Mouse (Mus musculus) neural tube, embryonic 12.5 days (tissue): Measurements from ENCODE around the gene Atxn10. TPM values are rescaled to one million over a fixed set of nuclear protein-coding genes. Genes with fewer than 3 reads are reported as not detected.

Experiments
- ATAC-seq: fragments of 200-750 bp; cut with Nextera tagmentation; 2 replicates; pipeline ENCODE4 v1.8.0; 2017; ENCODE audit warnings: low read depth, mild to moderate bottlenecking, moderate TSS enrichment, moderate library complexity; ENCODE audit not compliant: low FRiP score
- H3K27ac ChIP-seq: fragments of 300-500 bp; sonication (generic); 2 replicates; pipeline ENCODE4 v1.5.1; 2016
- H3K27me3 ChIP-seq: fragments of 300-500 bp; sonication (generic); replicated peaks from 2 replicates; pipeline ENCODE4 v1.6.1; 2016; ENCODE audit warnings: mild to moderate bottlenecking
- H3K36me3 ChIP-seq: fragments of 300-500 bp; sonication (generic); 2 replicates; pipeline ENCODE4 v1.6.1; 2016; ENCODE audit warnings: mild to moderate bottlenecking
- H3K4me1 ChIP-seq: fragments of 300-500 bp; sonication (generic); 2 replicates; pipeline ENCODE4 v1.6.1; 2016
- H3K4me2 ChIP-seq: fragments of 300-500 bp; sonication (generic); replicated peaks from 2 replicates; pipeline ENCODE4 v1.6.1; 2016; ENCODE audit warnings: mild to moderate bottlenecking
- H3K4me3 ChIP-seq: fragments of 300-500 bp; sonication (generic); 2 replicates; pipeline ENCODE4 v1.5.1; 2016
- H3K9ac ChIP-seq: fragments of 300-500 bp; sonication (generic); 2 replicates; pipeline ENCODE4 v1.6.1; 2016; ENCODE audit warnings: mild to moderate bottlenecking
- H3K9me3 ChIP-seq: fragments of 300-500 bp; sonication (generic); 2 replicates; pipeline ENCODE4 v1.6.1; 2016; ENCODE audit warnings: mild to moderate bottlenecking
- WGBS: fragments of 180-500 bp; shearing (Covaris S2); methylation state at CpG from one replicate; pipeline ENCODE4 v1.1.7; 2016; 5-methylcytosine and 5-hydroxymethylcytosine counted together
- polyA plus RNA-seq: library from polyadenylated mRNA; unstranded; fragments of >200 nt; fragmentation: Nextera tagmentation; extraction: Ambion mirVana; gene quantifications from 2 replicates; pipeline ENCODE4 v1.2.1, GENCODE M21; 2016

Atxn10 gene
- polyA plus RNA-seq, 1 experiment from 2014 or later, result 453 TPM

GRCm38 (mm10) chr15:85494163-85494621, 158.1 kb downstream of the Atxn10 start:
- H3K36me3 ChIP-seq, result no peaks in the 10 kb centered on the region
- ATAC-seq, result peak; percentile 52; the same call in 1 of the 2 replicates
- H3K4me3 ChIP-seq, result no peak overlapping the region
- H3K4me2 ChIP-seq, result no peak overlapping the region
- no peak overlapping the region for H3K27ac ChIP-seq
- 2% methylated on average over 11 of the region's 11 CpGs for WGBS
- H3K4me1 ChIP-seq, result peaks cover 44% of the 10 kb centered on the region
- no peaks in the 10 kb centered on the region for H3K27me3 ChIP-seq
- no peaks in the 10 kb centered on the region for H3K9me3 ChIP-seq
- H3K9ac ChIP-seq, result no peak overlapping the region

GRCm38 (mm10) chr15:85497548-85497947, 161.5 kb downstream of the Atxn10 start:
- peak overlapping the region; percentile 36 for H3K4me2 ChIP-seq
- no peaks in the 10 kb centered on the region for H3K27me3 ChIP-seq
- no peak overlapping the region for H3K4me3 ChIP-seq
- H3K36me3 ChIP-seq, result no peaks in the 10 kb centered on the region
- H3K27ac ChIP-seq, result peak overlapping the region; percentile 53
- H3K9ac ChIP-seq, result no peak overlapping the region
- ATAC-seq, result no peak; the same call in 1 of the 2 replicates
- WGBS, result 73% methylated on average over 4 of the region's 4 CpGs
- peaks cover 32% of the 10 kb centered on the region for H3K4me1 ChIP-seq
- no peaks in the 10 kb centered on the region for H3K9me3 ChIP-seq

GRCm38 (mm10) chr15:85497981-85498475, 162.0 kb downstream of the Atxn10 start:
- peak overlapping the region; percentile 36 for H3K4me2 ChIP-seq
- peak overlapping the region; percentile 53; the same call in 1 of the 2 replicates for H3K27ac ChIP-seq
- H3K4me3 ChIP-seq, result no peak overlapping the region
- H3K9ac ChIP-seq, result no peak overlapping the region
- H3K36me3 ChIP-seq, result no peaks in the 10 kb centered on the region
- ATAC-seq, result peak; percentile 82
- H3K9me3 ChIP-seq, result no peaks in the 10 kb centered on the region
- H3K27me3 ChIP-seq, result no peaks in the 10 kb centered on the region
- 18% methylated on average over 10 of the region's 10 CpGs for WGBS
- peaks cover 32% of the 10 kb centered on the region for H3K4me1 ChIP-seq

GRCm38 (mm10) chr15:85500267-85500666, 164.2 kb downstream of the Atxn10 start:
- peaks cover 19% of the 10 kb centered on the region for H3K4me1 ChIP-seq
- WGBS, result 83% methylated on average over 10 of the region's 10 CpGs
- H3K4me2 ChIP-seq, result no peak overlapping the region
- no peaks in the 10 kb centered on the region for H3K36me3 ChIP-seq
- H3K27me3 ChIP-seq, result no peaks in the 10 kb centered on the region
- H3K9ac ChIP-seq, result no peak overlapping the region
- ATAC-seq, result no peak
- no peak overlapping the region for H3K27ac ChIP-seq
- no peak overlapping the region for H3K4me3 ChIP-seq
- H3K9me3 ChIP-seq, result no peaks in the 10 kb centered on the region

- Histone ChIP-seq H3K27me3 (no peaks in the 10 kb centered on the region), H3K9me3 (no peaks in the 10 kb centered on the region), H3K4me3 (no peak within 1 kb of the TSS), H3K36me3 (no peaks in the 10 kb centered on the region), H3K9ac (no peak within 1 kb of the TSS), H3K4me2 (no peak within 1 kb of the TSS), H3K4me1 (peaks cover 39% of the 10 kb centered on the region), H3K27ac (no peak within 1 kb of the TSS)
- 84% methylated on average over 8 of the region's 8 CpGs for WGBS
- no peak for ATAC-seq
Measured at GRCm38 (mm10) chr15:85503127-85503526, 167.1 kb downstream of the Atxn10 start, which contains the start of gene 7530416G11Rik. TSS of gene 7530416G11Rik (minus strand) at chr15:85503227.

GRCm38 (mm10) chr15:85505118-85505925, 169.3 kb downstream of the Atxn10 start:
- Histone ChIP-seq H3K9me3 (no peaks in the 10 kb centered on the region), H3K4me2 (0 out of 2 replicates have a peak overlapping the region, but pooled peaks have one; percentile 12), H3K27ac (no peak overlapping the region), H3K36me3 (no peaks in the 10 kb centered on the region), H3K27me3 (no peaks in the 10 kb centered on the region), H3K4me3 (no peak overlapping the region), H3K4me1 (peaks cover 38% of the 10 kb centered on the region), H3K9ac (no peak overlapping the region)
- no peak for ATAC-seq
- WGBS, result 36% methylated on average over 14 of the region's 14 CpGs

- H3K9ac ChIP-seq, result no peak overlapping the region
- WGBS, result 73% methylated on average over 1 of the region's 1 CpGs
Measured at GRCm38 (mm10) chr15:85506680-85507079, 170.6 kb downstream of the Atxn10 start.

GRCm38 (mm10) chr15:85507370-85508014, 171.4 kb downstream of the Atxn10 start:
- Histone ChIP-seq H3K9ac (peak overlapping the region; percentile 27; the same call in 1 of the 2 replicates), H3K27me3 (no peaks in the 10 kb centered on the region), H3K27ac (peak overlapping the region; percentile 38), H3K9me3 (no peaks in the 10 kb centered on the region), H3K4me3 (no peak overlapping the region), H3K4me2 (peak overlapping the region; percentile 26; the same call in 1 of the 2 replicates), H3K4me1 (peaks cover 38% of the 10 kb centered on the region), H3K36me3 (no peaks in the 10 kb centered on the region)
- 25% methylated on average over 32 of the region's 32 CpGs for WGBS
- ATAC-seq, result peak; percentile 46

More at GRCm38 (mm10) chr15:85506680-85507079, 170.6 kb downstream of the Atxn10 start:
- peaks cover 38% of the 10 kb centered on the region for H3K4me1 ChIP-seq
- no peaks in the 10 kb centered on the region for H3K27me3 ChIP-seq
- no peak for ATAC-seq
- no peaks in the 10 kb centered on the region for H3K36me3 ChIP-seq
- no peak overlapping the region for H3K4me2 ChIP-seq
- no peaks in the 10 kb centered on the region for H3K9me3 ChIP-seq
- no peak overlapping the region for H3K4me3 ChIP-seq
- H3K27ac ChIP-seq, result no peak overlapping the region

Other genes with a start within 250 kb of the Atxn10 start
- 0.15 and 0.24 TPM in 2 replicates for gene Smc1b, start 204.3 kb upstream of the Atxn10 start, polyA plus RNA-seq
- gene Ribc2, start 204.2 kb upstream of the Atxn10 start, polyA plus RNA-seq, result 0.56 and 0.74 TPM in 2 replicates
- gene Fbln1, start 130.3 kb upstream of the Atxn10 start, polyA plus RNA-seq, result 102 and 108 TPM in 2 replicates
- not detected in 2 replicates for gene 7530416G11Rik, start 167.0 kb downstream of the Atxn10 start, polyA plus RNA-seq
- gene Wnt7b, start 246.2 kb downstream of the Atxn10 start, polyA plus RNA-seq, result 90.3 and 99.7 TPM in 2 replicates